Mouse (Mus musculus): ENCODE results near the gene Tenm3. TPM values are rescaled to one million over a fixed set of nuclear protein-coding genes. Genes with fewer than 3 reads are reported as not detected.
A peak's percentile ranks its signal among the peaks of the same experiment; 100 is the strongest.

Gene Tenm3
- polyA plus RNA-seq, 1 experiment = 18.2 TPM

DNA sequence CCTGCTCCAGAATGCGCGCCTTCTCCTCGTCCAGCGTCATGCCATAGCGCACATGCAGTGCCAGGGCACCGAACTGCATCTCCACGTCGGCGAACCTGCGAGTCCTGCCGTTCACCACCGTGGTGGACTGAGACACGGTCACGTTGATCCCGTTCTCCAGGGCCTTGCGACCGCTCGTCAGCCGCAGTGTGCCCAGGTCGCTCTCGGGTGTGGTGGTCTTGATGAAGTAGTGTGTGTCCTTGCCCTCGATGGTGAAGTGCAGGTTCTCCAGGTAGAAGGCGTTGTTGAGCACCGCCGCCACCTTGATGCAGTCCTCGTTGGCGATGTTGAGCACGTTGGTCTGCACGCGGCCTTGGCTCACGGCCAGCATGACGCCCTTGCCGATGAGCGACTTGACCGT lies 615.1 kb downstream of the Tenm3 start:
- H3K79me2 ChIP-seq (ENCODE audit: control insufficient read depth, insufficient read depth) = no peaks in the 10 kb centered on the region
- no peaks in the 10 kb centered on the region for H3K79me3 ChIP-seq (ENCODE audit: low read depth)
- no peak overlapping the region for H3ac ChIP-seq (ENCODE audit: control insufficient read depth, insufficient read length, low read depth)
- H3K36me3 ChIP-seq (ENCODE audit: control insufficient read depth, insufficient read depth) = no peaks in the 10 kb centered on the region
- TF ChIP-seq USF1 (IDR thresholded peaks at IDR 0.05; ENCODE audit: low read depth) (no peak), CEBPB (IDR thresholded peaks at IDR 0.05; ENCODE audit: low read depth) (no peak), CTCF (IDR thresholded peaks at IDR 0.05; ENCODE audit: control insufficient read depth, insufficient read depth, insufficient read length) (no peak), FOSL1 (IDR thresholded peaks at IDR 0.05; ENCODE audit: insufficient read depth, low read length, poor library complexity, severe bottlenecking) (no peak), MAX (IDR thresholded peaks at IDR 0.05) (no peak), MYOG (IDR thresholded peaks at IDR 0.05; ENCODE audit: control insufficient read depth, extremely low read depth, insufficient read length) (no peak), MYOD1 (IDR thresholded peaks at IDR 0.05; ENCODE audit: control insufficient read depth, insufficient read length, low read depth) (no peak)
- H3K4me3 ChIP-seq (ENCODE audit: insufficient read depth, poor library complexity, severe bottlenecking) = no peak overlapping the region
- H3K27me3 ChIP-seq (ENCODE audit: control insufficient read depth, insufficient read depth, insufficient read length) = no peaks in the 10 kb centered on the region

DNA sequence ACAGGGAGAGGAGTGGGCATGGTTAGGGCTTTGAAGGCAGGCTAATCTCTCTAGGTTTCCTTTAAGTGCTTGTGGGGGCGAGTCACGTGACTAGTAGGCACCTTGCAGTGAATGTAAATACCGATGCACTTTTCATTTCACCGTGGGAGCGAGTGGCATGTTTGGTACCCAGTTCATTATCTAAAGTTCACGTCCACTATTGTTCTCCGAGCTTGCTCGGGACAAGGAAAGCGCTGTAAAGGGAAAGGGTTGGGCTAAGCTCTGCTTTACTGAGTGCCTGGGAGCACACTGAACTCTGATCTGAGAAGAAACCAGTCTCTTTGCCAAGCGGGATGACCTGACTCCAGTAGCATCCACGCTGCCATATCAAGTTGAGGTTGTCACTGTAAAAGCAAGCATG lies 619.0 kb downstream of the Tenm3 start:
- no peaks in the 10 kb centered on the region for H3K36me3 ChIP-seq (ENCODE audit: control insufficient read depth, insufficient read depth)
- H3ac ChIP-seq (ENCODE audit: control insufficient read depth, insufficient read length, low read depth) = no peak overlapping the region
- no peaks in the 10 kb centered on the region for H3K79me2 ChIP-seq (ENCODE audit: control insufficient read depth, insufficient read depth)
- H3K79me3 ChIP-seq (ENCODE audit: low read depth) = no peaks in the 10 kb centered on the region
- H3K27me3 ChIP-seq (ENCODE audit: control insufficient read depth, insufficient read depth, insufficient read length) = no peaks in the 10 kb centered on the region
- H3K4me3 ChIP-seq (ENCODE audit: insufficient read depth, poor library complexity, severe bottlenecking) = no peak overlapping the region
- TF ChIP-seq MYOG (IDR thresholded peaks at IDR 0.05; ENCODE audit: control insufficient read depth, extremely low read depth, insufficient read length) (no peak), CTCF (IDR thresholded peaks at IDR 0.05; ENCODE audit: control insufficient read depth, insufficient read depth, insufficient read length) (no peak), MYOD1 (IDR thresholded peaks at IDR 0.05; ENCODE audit: control insufficient read depth, insufficient read length, low read depth) (no peak), USF1 (IDR thresholded peaks at IDR 0.05; ENCODE audit: low read depth) (no peak), CEBPB (IDR thresholded peaks at IDR 0.05; ENCODE audit: low read depth) (no peak), FOSL1 (IDR thresholded peaks at IDR 0.05; ENCODE audit: insufficient read depth, low read length, poor library complexity, severe bottlenecking) (no peak), MAX (IDR thresholded peaks at IDR 0.05) (no peak)

DNA sequence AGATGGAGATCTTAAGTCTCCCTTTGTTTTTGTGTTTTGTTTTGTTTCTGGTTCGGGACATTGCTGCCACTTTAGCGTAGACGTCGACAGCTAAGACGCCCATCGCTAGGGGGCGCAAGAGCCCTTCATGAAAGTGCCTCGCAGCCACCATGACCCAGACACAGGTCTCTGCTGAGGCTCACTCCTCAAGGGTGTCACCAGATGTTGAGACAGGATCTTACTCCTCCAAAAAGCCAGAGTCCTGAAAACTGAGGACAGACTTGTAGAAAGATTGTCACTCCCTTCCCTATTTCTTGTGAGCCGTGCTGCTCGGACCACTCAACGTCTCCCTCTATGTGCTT lies 621.4 kb downstream of the Tenm3 start:
- H3K27me3 ChIP-seq (ENCODE audit: control insufficient read depth, insufficient read depth, insufficient read length) = no peaks in the 10 kb centered on the region
- no peak overlapping the region for H3ac ChIP-seq (ENCODE audit: control insufficient read depth, insufficient read length, low read depth)
- H3K79me3 ChIP-seq (ENCODE audit: low read depth) = no peaks in the 10 kb centered on the region
- H3K4me3 ChIP-seq (ENCODE audit: insufficient read depth, poor library complexity, severe bottlenecking) = no peak overlapping the region
- no peaks in the 10 kb centered on the region for H3K79me2 ChIP-seq (ENCODE audit: control insufficient read depth, insufficient read depth)
- TF ChIP-seq MAX (IDR thresholded peaks at IDR 0.05) = no peak
- no peak for TF ChIP-seq CEBPB (IDR thresholded peaks at IDR 0.05; ENCODE audit: low read depth)
- TF ChIP-seq CTCF (IDR thresholded peaks at IDR 0.05; ENCODE audit: control insufficient read depth, insufficient read depth, insufficient read length) = peak; percentile 85
- no peaks in the 10 kb centered on the region for H3K36me3 ChIP-seq (ENCODE audit: control insufficient read depth, insufficient read depth)

DNA sequence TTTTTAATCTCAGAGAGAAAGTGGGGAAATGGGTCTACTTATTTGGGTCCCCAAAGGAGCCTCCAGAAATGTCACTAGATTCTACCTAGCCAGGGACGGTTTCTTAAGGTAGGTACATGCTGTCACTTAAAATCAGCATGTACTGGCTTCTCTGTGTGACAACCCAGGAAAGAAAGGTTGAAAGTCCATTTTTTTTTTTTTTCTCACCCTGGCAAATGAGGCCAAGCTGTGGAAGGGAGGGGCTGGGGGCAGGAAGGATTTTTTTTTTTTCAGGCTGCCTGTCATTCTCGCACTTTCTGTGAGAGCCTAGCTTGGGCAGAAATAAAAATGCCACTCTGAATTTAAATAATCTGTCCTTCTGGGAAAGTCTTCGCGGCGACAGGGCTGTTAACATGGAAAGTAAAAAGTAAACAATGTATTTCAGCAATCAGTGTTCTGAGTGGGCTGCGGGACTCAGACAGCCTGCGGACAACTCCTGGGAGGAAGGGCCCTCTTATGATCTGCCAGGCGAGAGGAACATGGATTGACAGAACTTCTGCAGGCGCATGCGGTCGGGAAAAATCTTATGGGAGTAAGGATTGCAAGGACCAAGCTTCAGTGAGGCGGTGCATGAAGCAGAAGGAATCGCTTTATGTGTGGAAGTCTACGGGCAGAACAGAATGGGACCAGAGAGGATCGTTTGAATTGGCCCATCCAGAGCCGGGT lies 621.9 kb downstream of the Tenm3 start:
- H3K79me3 ChIP-seq (ENCODE audit: low read depth) = no peaks in the 10 kb centered on the region
- TF ChIP-seq MYOD1 (IDR thresholded peaks at IDR 0.05; ENCODE audit: control insufficient read depth, insufficient read length, low read depth) = no peak
- no peak for TF ChIP-seq MYOG (IDR thresholded peaks at IDR 0.05; ENCODE audit: control insufficient read depth, extremely low read depth, insufficient read length)
- no peak for TF ChIP-seq CTCF (IDR thresholded peaks at IDR 0.05; ENCODE audit: control insufficient read depth, insufficient read depth, insufficient read length)
- TF ChIP-seq MAX (IDR thresholded peaks at IDR 0.05) = no peak
- no peak for TF ChIP-seq USF1 (IDR thresholded peaks at IDR 0.05; ENCODE audit: low read depth)
- no peak for TF ChIP-seq CEBPB (IDR thresholded peaks at IDR 0.05; ENCODE audit: low read depth)
- no peak for TF ChIP-seq FOSL1 (IDR thresholded peaks at IDR 0.05; ENCODE audit: insufficient read depth, low read length, poor library complexity, severe bottlenecking)
- no peak overlapping the region for H3K4me3 ChIP-seq (ENCODE audit: insufficient read depth, poor library complexity, severe bottlenecking)
- no peaks in the 10 kb centered on the region for H3K36me3 ChIP-seq (ENCODE audit: control insufficient read depth, insufficient read depth)
- no peaks in the 10 kb centered on the region for H3K79me2 ChIP-seq (ENCODE audit: control insufficient read depth, insufficient read depth)
- peak overlapping the region; percentile 28 for H3ac ChIP-seq (ENCODE audit: control insufficient read depth, insufficient read length, low read depth)
- no peaks in the 10 kb centered on the region for H3K27me3 ChIP-seq (ENCODE audit: control insufficient read depth, insufficient read depth, insufficient read length)

DNA sequence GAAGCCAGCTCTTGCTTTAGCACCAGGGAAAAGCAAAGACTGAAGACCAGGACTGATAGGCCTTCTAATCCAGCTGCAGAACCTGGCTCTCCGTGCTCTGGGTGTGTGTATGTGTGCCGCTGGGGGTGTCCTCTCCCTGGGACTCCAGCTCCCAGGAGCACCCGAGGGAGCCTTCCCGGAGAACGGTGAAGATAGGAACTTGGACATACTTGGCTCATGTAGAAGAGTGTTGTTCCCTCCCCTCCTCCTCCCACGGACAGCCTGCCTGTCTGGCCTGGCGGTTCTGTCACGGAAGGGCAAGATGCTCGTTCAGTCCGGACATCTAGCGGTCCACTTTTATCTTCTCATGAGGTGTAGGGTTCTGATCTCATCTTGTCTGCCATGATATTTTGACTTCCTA lies 622.4 kb downstream of the Tenm3 start:
- Histone ChIP-seq H3ac (ENCODE audit: control insufficient read depth, insufficient read length, low read depth) (no peak overlapping the region), H3K79me3 (ENCODE audit: low read depth) (no peaks in the 10 kb centered on the region), H3K79me2 (ENCODE audit: control insufficient read depth, insufficient read depth) (no peaks in the 10 kb centered on the region), H3K27me3 (ENCODE audit: control insufficient read depth, insufficient read depth, insufficient read length) (no peaks in the 10 kb centered on the region), H3K4me3 (ENCODE audit: insufficient read depth, poor library complexity, severe bottlenecking) (no peak overlapping the region), H3K36me3 (ENCODE audit: control insufficient read depth, insufficient read depth) (no peaks in the 10 kb centered on the region)
- TF ChIP-seq FOSL1 (IDR thresholded peaks at IDR 0.05; ENCODE audit: insufficient read depth, low read length, poor library complexity, severe bottlenecking) = no peak
- no peak for TF ChIP-seq CEBPB (IDR thresholded peaks at IDR 0.05; ENCODE audit: low read depth)
- TF ChIP-seq MYOG (IDR thresholded peaks at IDR 0.05; ENCODE audit: control insufficient read depth, extremely low read depth, insufficient read length) = no peak
- no peak for TF ChIP-seq CTCF (IDR thresholded peaks at IDR 0.05; ENCODE audit: control insufficient read depth, insufficient read depth, insufficient read length)
- TF ChIP-seq MAX (IDR thresholded peaks at IDR 0.05) = no peak
- no peak for TF ChIP-seq USF1 (IDR thresholded peaks at IDR 0.05; ENCODE audit: low read depth)
- no peak for TF ChIP-seq MYOD1 (IDR thresholded peaks at IDR 0.05; ENCODE audit: control insufficient read depth, insufficient read length, low read depth)
